ENCODE assay signal across 24 mouse cellular contexts in the genomic region with DNA sequence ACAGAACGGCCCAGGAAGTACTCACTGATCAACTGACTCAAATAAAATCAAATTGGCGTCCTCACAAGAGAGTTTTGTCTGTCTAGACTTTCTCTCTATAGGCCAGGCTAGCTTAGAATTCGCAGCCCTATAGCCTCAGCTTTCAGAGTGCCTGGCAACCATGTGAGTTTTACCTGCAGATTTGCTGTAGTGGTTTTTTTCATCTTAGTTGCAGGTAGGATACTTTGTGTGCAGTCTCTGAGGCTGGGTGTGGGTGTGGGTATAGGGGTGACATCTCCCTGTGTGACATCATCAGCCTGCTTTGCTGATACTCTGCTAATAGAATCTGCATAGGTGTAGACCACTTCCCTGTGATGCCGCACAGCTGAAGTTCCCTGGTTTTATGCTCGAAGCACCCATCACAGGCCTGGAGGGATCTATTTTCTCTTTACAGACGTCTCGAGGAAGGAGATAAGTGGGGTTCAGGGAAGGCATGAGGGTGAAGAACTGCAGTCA. TPM values are rescaled to one million over a fixed set of nuclear protein-coding genes. Genes with fewer than 3 reads are reported as not detected.
DNase-seq lines count a peak whose midpoint lies in the region; ATAC-seq and TF ChIP-seq lines count a peak whose summit lies in the region.
"Had no signal": no experiment of that assay in that cellular context is flagged by ENCODE, and none has a peak within 500 bp of the region (broad histone marks: within the 10 kb centered on the region; RNA-seq: fewer than 3 reads in every experiment).

No protein-coding gene starts in this region.

- peak; percentile 67 for ATAC-seq in CD4-positive, CD25-positive, alpha-beta regulatory T cell, adult 4 months
- no peak for ATAC-seq in forebrain, embryonic 16.5 days
- ATAC-seq: forebrain, embryonic 14.5 days; hindbrain, embryonic 16.5 days; Patski had no signal

- no peaks in the 10 kb centered on the region for H3K9me3 ChIP-seq in forebrain, embryonic 16.5 days (ENCODE audit: control insufficient read depth, low read length)
- H3K9me3 ChIP-seq: embryonic facial prominence, embryonic 15.5 days; forebrain, embryonic 10.5 days; heart, embryonic 13.5 days; intestine, embryonic 15.5 days had no signal

- H3K36me3 ChIP-seq in thymus, adult 2 months (ENCODE audit: control insufficient read depth, insufficient read depth, low read length): no peaks in the 10 kb centered on the region
- H3K36me3 ChIP-seq in forebrain, embryonic 16.5 days (ENCODE audit: control insufficient read depth, insufficient read depth): no peaks in the 10 kb centered on the region
- H3K36me3 ChIP-seq: embryonic facial prominence, embryonic 15.5 days; forebrain, embryonic 10.5 days; heart, embryonic 13.5 days; intestine, embryonic 15.5 days had no signal

- H3K9ac ChIP-seq in forebrain, embryonic 16.5 days (replicated peaks; ENCODE audit: low read depth, low read length): no peak overlapping the region
- H3K9ac ChIP-seq: embryonic facial prominence, embryonic 15.5 days; heart, embryonic 13.5 days; intestine, embryonic 15.5 days had no signal

- no peak overlapping the region for H3K4me2 ChIP-seq in forebrain, embryonic 16.5 days (ENCODE audit: low read length)
- H3K4me2 ChIP-seq: embryonic facial prominence, embryonic 15.5 days; heart, embryonic 13.5 days; intestine, embryonic 15.5 days had no signal

- no peak overlapping the region for H3K4me3 ChIP-seq in thymus, adult 2 months (ENCODE audit: control insufficient read depth, insufficient read depth, low read length)
- no peak overlapping the region for H3K4me3 ChIP-seq in forebrain, embryonic 16.5 days (replicated peaks; ENCODE audit: low read length)
- H3K4me3 ChIP-seq: embryonic facial prominence, embryonic 15.5 days; erythroblast, embryonic 14.5 days; forebrain, embryonic 10.5 days; heart, embryonic 13.5 days; intestine, embryonic 15.5 days had no signal

- WGBS in thymus, adult 2 months: 89% methylated on average over 7 of the region's 7 CpGs
- WGBS in forebrain, embryonic 16.5 days: 92% methylated on average over 7 of the region's 7 CpGs

- H3K27me3 ChIP-seq in thymus, adult 2 months (ENCODE audit: control insufficient read depth, insufficient read depth, low read length): no peaks in the 10 kb centered on the region
- H3K27me3 ChIP-seq in forebrain, embryonic 16.5 days (replicated peaks; ENCODE audit: control insufficient read depth, insufficient read depth, low read length): no peaks in the 10 kb centered on the region
- H3K27me3 ChIP-seq: embryonic facial prominence, embryonic 15.5 days; heart, embryonic 13.5 days; intestine, embryonic 15.5 days; Patski had no signal

- peak; percentile 28 for DNase-seq in thymus, adult 2 months
- DNase-seq in thymus, postnatal 0 days (ENCODE audit: low spot score): no peak
- peak; percentile 56 for DNase-seq in induced T-regulatory cell, adult 2 months (ENCODE audit: low read depth)
- peak; percentile 22 to 54 for DNase-seq in natural killer cell, adult 2 months (ENCODE audit: low spot score in 2 of 2)
- no peak for DNase-seq in layer of hippocampus, adult 11-12 months (ENCODE audit: low spot score)
- no peak for DNase-seq in gastrocnemius, adult 18-20 months (ENCODE audit: low spot score)
- DNase-seq: adrenal gland, adult 8-10 months; cerebellum, adult 11 months; cerebellum, adult 8-10 months; cerebellum, postnatal 14 days; embryo, embryonic 11 days; gastrocnemius, postnatal 25 days; heart, postnatal 36 days had no signal

- H3K4me1 ChIP-seq in thymus, adult 2 months (replicated peaks; ENCODE audit: control insufficient read depth, insufficient read depth, low read length): peaks cover 22% of the 10 kb centered on the region
- no peaks in the 10 kb centered on the region for H3K4me1 ChIP-seq in forebrain, embryonic 16.5 days (replicated peaks; ENCODE audit: control insufficient read depth, insufficient read depth, low read length)
- H3K4me1 ChIP-seq: embryonic facial prominence, embryonic 15.5 days; forebrain, embryonic 10.5 days; heart, embryonic 13.5 days had no signal

- peak overlapping the region; percentile 31; the same call in 1 of the 2 replicates for H3K27ac ChIP-seq in thymus, adult 2 months (ENCODE audit: control insufficient read depth, insufficient read depth, low read length)
- no peak overlapping the region for H3K27ac ChIP-seq in forebrain, embryonic 16.5 days (ENCODE audit: low read length)
- H3K27ac ChIP-seq: embryonic facial prominence, embryonic 15.5 days; forebrain, embryonic 10.5 days; heart, embryonic 13.5 days; intestine, embryonic 15.5 days had no signal

- no peak for TF ChIP-seq CTCF in thymus, adult 2 months (IDR thresholded peaks at IDR 0.05; ENCODE audit: borderline replicate concordance, control insufficient read depth, extremely low read depth, insufficient read depth, low read length, poor library complexity)

- no peak for TF ChIP-seq POLR2A in thymus, adult 2 months (IDR thresholded peaks at IDR 0.05; ENCODE audit: control insufficient read depth, extremely low read depth, insufficient read depth, low read length, poor library complexity)

RNA-seq across cellular contexts. Expression of a gene that starts 1.2 kb away (rescaled TPM):
- 51.2 and 56.1 TPM in 2 replicates for polyA plus RNA-seq in thymus, adult 2 months (2012; rRNA removed)
- 20.0 and 20.5 TPM in 2 replicates for polyA plus RNA-seq in thymus, postnatal 0 days (2015; fragmentation: Nextera tagmentation; extraction: Ambion mirVana)
- polyA plus RNA-seq in CD4-positive, CD25-positive, alpha-beta regulatory T cell, adult 4 months (2017; shearing (Covaris generic)): 10 to 100 TPM; 43.6 to 81.1 TPM
- polyA plus RNA-seq in forebrain, embryonic 16.5 days (2015; fragmentation: Nextera tagmentation; extraction: Ambion mirVana): 0.05 TPM in 1 of 2 replicates, not detected in the other
- total RNA-seq in gastrocnemius, adult 18-20 months (2021): under 1 TPM; 0.43 to 0.55 TPM
- total RNA-seq: granulocyte monocyte progenitor cell, adult 5-6 weeks had no signal
- polyA plus RNA-seq: forebrain, embryonic 10.5 days; forebrain, embryonic 14.5 days; Patski had no signal

Comparison
In these comparisons a context has a peak if more than half of its experiments do, and no peak if none do; other contexts are left out.
1. DNase-seq: peak in thymus, adult 2 months (single experiment), induced T-regulatory cell, adult 2 months (single experiment) and natural killer cell, adult 2 months (2 of 2); none in thymus, postnatal 0 days (single experiment), layer of hippocampus, adult 11-12 months (single experiment) and gastrocnemius, adult 18-20 months (single experiment).
2. RNA of a gene that starts 1.2 kb away (polyA plus RNA-seq): 43.6 to 81.1 TPM in CD4-positive, CD25-positive, alpha-beta regulatory T cell, adult 4 months, 51.2 to 56.1 TPM in thymus, adult 2 months and 20.0 to 20.5 TPM in thymus, postnatal 0 days; 0.05 TPM in forebrain, embryonic 16.5 days; every median in the first group is over 10 times any median in the second.